Mouse (Mus musculus) cortical plate, adult 2 months (tissue): ENCODE measurements at regions not wholly inside any gene's neighbourhood (a gene's known extent, or its start where the extent isn't known, plus 50 kb on each side); places are given as distances from the start of the nearest gene placed in this dataset.

Experiments used
- CTCF ChIP-seq: fragments of 200-500 bp; IDR thresholded peaks from 2 replicates; pipeline ENCODE4 v1.5.1; 2011; ENCODE audit warnings: mild to moderate bottlenecking, control low read depth, low read length; ENCODE audit not compliant: insufficient read depth; ENCODE audit errors: extremely low read depth
- POLR2A ChIP-seq: fragments of 200-500 bp; IDR thresholded peaks from 2 replicates; pipeline ENCODE4 v1.6.1; 2011; ENCODE audit warnings: mild to moderate bottlenecking, low read length, control low read depth; ENCODE audit not compliant: insufficient read depth; ENCODE audit errors: extremely low read depth

- TF ChIP-seq POLR2A (no peak), CTCF (peak; percentile 55)
These were observed 60.6 kb upstream of the Igfbp7 start for GRCm38 (mm10) chr5:77468467-77468866.
